Mouse (Mus musculus): ENCODE measurements around the gene Adam19. TPM values are rescaled to one million over a fixed set of nuclear protein-coding genes. Genes with fewer than 3 reads are reported as not detected.

Adam19 gene
- polyA plus RNA-seq, 1 experiment = 21.3 TPM

GRCm38 (mm10) chr11:46054311-46054710 is 1.5 kb upstream of the Adam19 start:
- Histone ChIP-seq H3K27ac (ENCODE audit: insufficient read depth, low read length) (no peak overlapping the region), H3K4me1 (ENCODE audit: control insufficient read depth, insufficient read depth, insufficient read length) (peaks cover 8% of the 10 kb centered on the region), H3K36me3 (ENCODE audit: control insufficient read depth, insufficient read depth, low read length) (no peaks in the 10 kb centered on the region), H3K27me3 (ENCODE audit: control insufficient read depth, insufficient read depth, low read length) (no peaks in the 10 kb centered on the region), H3K4me3 (ENCODE audit: extremely low read depth, insufficient read depth, insufficient read length) (no peak overlapping the region)
- WGBS = 67% methylated on average over 5 of the region's 5 CpGs
- no peak for TF ChIP-seq POLR2A (IDR thresholded peaks at IDR 0.05; ENCODE audit: low read depth, low read length)
- no peak for TF ChIP-seq CTCF (IDR thresholded peaks at IDR 0.05; ENCODE audit: extremely low read depth, insufficient read depth, insufficient read length, insufficient replicate concordance)
- DNase-seq (ENCODE audit: low read depth in 1 of 2, low spot score in 2 of 2) = no peak

DNA sequence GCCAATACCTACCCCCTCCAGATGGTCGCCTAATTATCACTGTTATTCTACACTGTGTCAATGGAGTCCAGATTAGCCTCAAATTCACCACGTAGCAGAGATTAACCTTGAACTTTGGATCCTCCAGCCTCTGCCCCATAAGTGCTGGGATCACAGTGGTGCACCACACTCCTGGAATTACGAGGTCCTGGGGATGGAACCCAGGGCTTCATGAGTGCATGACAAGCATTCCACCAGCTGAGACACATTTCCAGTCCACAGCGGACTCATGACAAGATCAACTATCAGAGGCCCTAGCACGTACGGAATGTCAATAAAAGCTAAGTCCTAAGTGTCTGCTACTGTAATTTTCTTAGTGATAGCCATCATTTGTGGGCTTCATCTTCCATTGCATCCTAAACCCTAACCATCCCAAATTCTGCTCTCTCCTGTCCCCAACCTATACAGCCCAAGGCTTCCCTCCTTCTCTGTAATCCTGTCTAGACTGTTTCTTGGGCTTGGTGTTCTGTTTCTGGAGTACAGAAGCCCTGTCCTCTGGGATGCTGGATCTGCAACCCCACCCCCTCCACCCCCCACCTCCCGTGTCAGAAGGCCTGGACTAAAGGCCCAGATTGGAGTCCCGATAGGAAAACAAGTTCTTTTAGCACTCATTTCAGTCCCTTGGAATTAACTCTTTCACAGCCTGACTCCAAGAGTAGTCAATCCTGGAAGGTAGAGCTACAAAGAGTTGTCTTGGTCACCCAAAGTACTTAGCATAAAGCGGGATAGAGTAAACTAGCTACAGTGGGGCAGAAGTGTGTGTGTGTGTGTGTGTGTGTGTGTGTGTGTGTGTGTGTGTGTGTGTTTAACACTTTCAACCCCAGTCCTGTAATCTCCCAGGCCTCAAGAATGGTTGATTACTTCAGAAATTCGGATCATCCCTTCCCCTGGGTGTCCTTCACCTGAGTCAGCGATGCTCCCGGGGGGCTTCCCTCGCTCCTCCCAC is 589 bp upstream of the Adam19 start:
- Histone ChIP-seq H3K4me1 (ENCODE audit: control insufficient read depth, insufficient read depth, insufficient read length) (peaks cover 13% of the 10 kb centered on the region), H3K36me3 (ENCODE audit: control insufficient read depth, insufficient read depth, low read length) (no peaks in the 10 kb centered on the region), H3K27me3 (ENCODE audit: control insufficient read depth, insufficient read depth, low read length) (no peaks in the 10 kb centered on the region), H3K4me3 (ENCODE audit: extremely low read depth, insufficient read depth, insufficient read length) (peak overlapping the region; percentile 70; the same call in 1 of the 2 replicates), H3K27ac (ENCODE audit: insufficient read depth, low read length) (peak overlapping the region; percentile 86; the same call in 1 of the 2 replicates)
- DNase-seq (ENCODE audit: low read depth in 1 of 2, low spot score in 2 of 2) = no peak
- WGBS = 53% methylated on average over 13 of the region's 13 CpGs
- TF ChIP-seq POLR2A (IDR thresholded peaks at IDR 0.05; ENCODE audit: low read depth, low read length) (no peak), CTCF (IDR thresholded peaks at IDR 0.05; ENCODE audit: extremely low read depth, insufficient read depth, insufficient read length, insufficient replicate concordance) (no peak)

- peaks cover 19% of the 10 kb centered on the region for H3K4me1 ChIP-seq (ENCODE audit: control insufficient read depth, insufficient read depth, insufficient read length)
- no peaks in the 10 kb centered on the region for H3K36me3 ChIP-seq (ENCODE audit: control insufficient read depth, insufficient read depth, low read length)
- H3K27ac ChIP-seq (ENCODE audit: insufficient read depth, low read length) = peak overlapping the region; percentile 86
- peak overlapping the region; percentile 70 for H3K4me3 ChIP-seq (ENCODE audit: extremely low read depth, insufficient read depth, insufficient read length)
- DNase-seq (ENCODE audit: low read depth in 1 of 2, low spot score in 2 of 2) = no peak
- 8% methylated on average over 25 of the region's 25 CpGs for WGBS
- H3K27me3 ChIP-seq (ENCODE audit: control insufficient read depth, insufficient read depth, low read length) = no peaks in the 10 kb centered on the region
- TF ChIP-seq CTCF (IDR thresholded peaks at IDR 0.05; ENCODE audit: extremely low read depth, insufficient read depth, insufficient read length, insufficient replicate concordance) (no peak), POLR2A (IDR thresholded peaks at IDR 0.05; ENCODE audit: low read depth, low read length) (no peak)
Measured at GRCm38 (mm10) chr11:46056770-46057411, 1.1 kb downstream of the Adam19 start.

GRCm38 (mm10) chr11:46058011-46058410 is 2.2 kb downstream of the Adam19 start:
- peak overlapping the region; percentile 1; the same call in 1 of the 2 replicates for H3K4me3 ChIP-seq (ENCODE audit: extremely low read depth, insufficient read depth, insufficient read length)

DNA sequence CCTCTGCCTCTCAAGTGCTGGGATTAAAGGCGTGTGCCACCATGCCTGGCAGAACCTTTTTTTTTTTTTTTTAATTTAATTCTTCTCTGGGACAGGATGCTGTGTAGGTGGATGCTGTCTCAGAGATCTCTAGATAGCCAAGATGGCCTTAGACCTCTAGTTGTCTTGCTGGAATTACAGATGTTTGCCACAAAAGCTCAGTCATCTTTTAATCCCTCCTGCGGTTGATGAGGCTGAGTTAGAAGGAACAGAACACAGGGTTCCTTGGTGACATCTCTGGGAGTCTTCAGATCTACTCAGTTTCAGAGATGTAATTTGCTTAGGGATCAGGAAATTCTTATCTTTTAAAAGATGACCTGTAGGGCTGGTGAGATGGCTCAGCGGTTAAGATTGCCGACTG is 3.1 kb downstream of the Adam19 start:
- DNase-seq (ENCODE audit: low read depth in 1 of 2, low spot score in 2 of 2) = no peak
- no peaks in the 10 kb centered on the region for H3K27me3 ChIP-seq (ENCODE audit: control insufficient read depth, insufficient read depth, low read length)

More at GRCm38 (mm10) chr11:46058011-46058410, 2.2 kb downstream of the Adam19 start:
- no peak for DNase-seq (ENCODE audit: low read depth in 1 of 2, low spot score in 2 of 2)
- no peak overlapping the region for H3K27ac ChIP-seq (ENCODE audit: insufficient read depth, low read length)
- TF ChIP-seq POLR2A (IDR thresholded peaks at IDR 0.05; ENCODE audit: low read depth, low read length) (no peak), CTCF (IDR thresholded peaks at IDR 0.05; ENCODE audit: extremely low read depth, insufficient read depth, insufficient read length, insufficient replicate concordance) (no peak)
- 68% methylated on average over 9 of the region's 9 CpGs for WGBS
- no peaks in the 10 kb centered on the region for H3K27me3 ChIP-seq (ENCODE audit: control insufficient read depth, insufficient read depth, low read length)
- H3K36me3 ChIP-seq (ENCODE audit: control insufficient read depth, insufficient read depth, low read length) = peaks cover under 1% of the 10 kb centered on the region; the same call in 1 of the 2 replicates
- peaks cover 19% of the 10 kb centered on the region; the same call in 1 of the 2 replicates for H3K4me1 ChIP-seq (ENCODE audit: control insufficient read depth, insufficient read depth, insufficient read length)

GRCm38 (mm10) chr11:46059887-46060650 is 4.3 kb downstream of the Adam19 start:
- peaks cover 9% of the 10 kb centered on the region for H3K36me3 ChIP-seq (ENCODE audit: control insufficient read depth, insufficient read depth, low read length)
- 0 out of 2 replicates have a peak overlapping the region, but pooled peaks have one; percentile 34 for H3K27ac ChIP-seq (ENCODE audit: insufficient read depth, low read length)
- no peak overlapping the region for H3K4me3 ChIP-seq (ENCODE audit: extremely low read depth, insufficient read depth, insufficient read length)
- no peaks in the 10 kb centered on the region for H3K27me3 ChIP-seq (ENCODE audit: control insufficient read depth, insufficient read depth, low read length)
- TF ChIP-seq POLR2A (IDR thresholded peaks at IDR 0.05; ENCODE audit: low read depth, low read length) = no peak
- peak; percentile 13; the same call in 1 of the 2 replicates for TF ChIP-seq CTCF (IDR thresholded peaks at IDR 0.05; ENCODE audit: extremely low read depth, insufficient read depth, insufficient read length, insufficient replicate concordance)
- H3K4me1 ChIP-seq (ENCODE audit: control insufficient read depth, insufficient read depth, insufficient read length) = peaks cover 22% of the 10 kb centered on the region; the same call in 1 of the 2 replicates
- peak in 1 of 2 experiments; percentile 41 for DNase-seq (ENCODE audit: low read depth in 1 of 2, low spot score in 2 of 2)
- 58% methylated on average over 8 of the region's 8 CpGs for WGBS

More for the DNA sequence above, 3.1 kb downstream of the Adam19 start:
- 87% methylated on average over 4 of the region's 4 CpGs for WGBS
- Histone ChIP-seq H3K27ac (ENCODE audit: insufficient read depth, low read length) (no peak overlapping the region), H3K4me1 (ENCODE audit: control insufficient read depth, insufficient read depth, insufficient read length) (peaks cover 22% of the 10 kb centered on the region; the same call in 1 of the 2 replicates), H3K36me3 (ENCODE audit: control insufficient read depth, insufficient read depth, low read length) (peaks cover 3% of the 10 kb centered on the region; the same call in 1 of the 2 replicates), H3K4me3 (ENCODE audit: extremely low read depth, insufficient read depth, insufficient read length) (no peak overlapping the region)
- TF ChIP-seq CTCF (IDR thresholded peaks at IDR 0.05; ENCODE audit: extremely low read depth, insufficient read depth, insufficient read length, insufficient replicate concordance) (no peak), POLR2A (IDR thresholded peaks at IDR 0.05; ENCODE audit: low read depth, low read length) (no peak)
